Mouse (Mus musculus): ENCODE data around the gene Cs. TPM values are rescaled to one million over a fixed set of nuclear protein-coding genes. Genes with fewer than 3 reads are reported as not detected.

Gene Cs
- polyA plus RNA-seq, 1 experiment from 2014 or later: 176 TPM

DNA sequence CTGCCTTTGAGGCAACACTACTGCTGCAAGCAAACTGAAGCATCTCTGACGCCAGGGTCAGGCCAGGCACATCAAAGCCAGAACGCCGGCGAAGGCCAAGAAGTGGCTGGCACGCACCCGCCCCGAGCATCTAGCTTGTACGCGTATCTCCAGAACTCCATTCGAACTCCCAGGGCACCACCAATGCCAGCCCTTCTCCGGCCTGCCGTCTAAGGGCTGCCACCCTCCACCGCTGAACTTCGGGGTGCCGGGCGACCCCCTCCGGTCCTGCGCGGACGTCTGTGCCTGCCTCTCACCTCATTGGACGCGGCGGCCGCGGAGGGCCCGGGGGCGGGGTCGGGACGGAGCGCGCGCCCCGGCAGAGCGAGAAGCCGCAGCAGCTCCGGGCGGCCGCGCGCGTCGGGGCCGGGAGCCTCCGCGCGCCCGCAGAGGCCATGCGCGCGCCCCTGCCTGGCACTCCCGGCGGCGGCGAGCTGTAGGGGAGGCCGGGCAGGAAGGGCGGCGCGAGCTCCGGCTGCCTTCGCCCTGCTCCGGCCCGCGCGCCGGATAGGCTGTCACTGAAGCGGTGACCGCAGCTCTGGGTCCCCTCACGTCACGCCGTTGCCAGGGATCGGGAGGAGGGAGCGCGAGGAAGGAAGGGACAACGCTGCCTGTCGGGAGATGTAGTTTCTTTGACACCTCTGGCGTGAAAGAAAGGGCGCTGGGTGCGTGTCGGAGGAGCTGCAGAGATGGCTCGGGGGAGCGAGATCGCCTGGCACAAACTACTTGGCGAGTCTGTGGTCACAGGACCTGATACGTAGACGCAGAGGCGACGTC is 31.1 kb downstream of the Cs start, which contains the start of gene Coq10a:
Coq10a (minus strand) TSS at position 596 of the 816 bp plus-strand sequence.
- H3K27ac ChIP-seq: peak within 1 kb of the TSS; percentile 95
- under 1% methylated on average over 80 of the region's 87 CpGs for WGBS
- H3K9me3 ChIP-seq: no peaks in the 10 kb centered on the region
- peak within 1 kb of the TSS; percentile 94 for H3K4me2 ChIP-seq (replicated peaks)
- ATAC-seq (ENCODE audit: low FRiP score, low read depth): peak; percentile 92
- peaks cover 14% of the 10 kb centered on the region for H3K4me1 ChIP-seq
- H3K36me3 ChIP-seq: peaks cover 21% of the 10 kb centered on the region
- peak within 1 kb of the TSS; percentile 82 for H3K9ac ChIP-seq
- peak within 1 kb of the TSS; percentile 71 for H3K4me3 ChIP-seq
- no peaks in the 10 kb centered on the region for H3K27me3 ChIP-seq

GRCm38 (mm10) chr10:128369218-128369543 is 31.6 kb downstream of the Cs start:
- H3K27me3 ChIP-seq: no peaks in the 10 kb centered on the region
- no peak for ATAC-seq (ENCODE audit: low FRiP score, low read depth)
- H3K27ac ChIP-seq: peak overlapping the region; percentile 95
- peak overlapping the region; percentile 82 for H3K9ac ChIP-seq
- peak overlapping the region; percentile 71 for H3K4me3 ChIP-seq
- WGBS: 4% methylated on average over 9 of the region's 9 CpGs
- H3K36me3 ChIP-seq: peaks cover 15% of the 10 kb centered on the region
- peaks cover 14% of the 10 kb centered on the region for H3K4me1 ChIP-seq
- peak overlapping the region; percentile 94 for H3K4me2 ChIP-seq (replicated peaks)
- H3K9me3 ChIP-seq: no peaks in the 10 kb centered on the region

GRCm38 (mm10) chr10:128369599-128369998 is 32.1 kb downstream of the Cs start:
- peak overlapping the region; percentile 82 for H3K9ac ChIP-seq
- ATAC-seq (ENCODE audit: low FRiP score, low read depth): no peak
- WGBS: 83% methylated on average over 6 of the region's 6 CpGs

GRCm38 (mm10) chr10:128370021-128370420 is 32.5 kb downstream of the Cs start:
- Histone ChIP-seq H3K27ac (no peak overlapping the region), H3K4me2 (replicated peaks) (no peak overlapping the region), H3K4me1 (peaks cover 14% of the 10 kb centered on the region), H3K9ac (no peak overlapping the region), H3K9me3 (no peaks in the 10 kb centered on the region), H3K27me3 (no peaks in the 10 kb centered on the region), H3K36me3 (peaks cover 10% of the 10 kb centered on the region), H3K4me3 (no peak overlapping the region)
- 69% methylated on average over 5 of the region's 6 CpGs for WGBS
- no peak for ATAC-seq (ENCODE audit: low FRiP score, low read depth)

More at GRCm38 (mm10) chr10:128369599-128369998, 32.1 kb downstream of the Cs start:
- Histone ChIP-seq H3K9me3 (no peaks in the 10 kb centered on the region), H3K27me3 (no peaks in the 10 kb centered on the region), H3K4me3 (peak overlapping the region; percentile 71), H3K27ac (peak overlapping the region; percentile 95), H3K4me2 (replicated peaks) (peak overlapping the region; percentile 94), H3K4me1 (peaks cover 14% of the 10 kb centered on the region), H3K36me3 (peaks cover 13% of the 10 kb centered on the region)

DNA sequence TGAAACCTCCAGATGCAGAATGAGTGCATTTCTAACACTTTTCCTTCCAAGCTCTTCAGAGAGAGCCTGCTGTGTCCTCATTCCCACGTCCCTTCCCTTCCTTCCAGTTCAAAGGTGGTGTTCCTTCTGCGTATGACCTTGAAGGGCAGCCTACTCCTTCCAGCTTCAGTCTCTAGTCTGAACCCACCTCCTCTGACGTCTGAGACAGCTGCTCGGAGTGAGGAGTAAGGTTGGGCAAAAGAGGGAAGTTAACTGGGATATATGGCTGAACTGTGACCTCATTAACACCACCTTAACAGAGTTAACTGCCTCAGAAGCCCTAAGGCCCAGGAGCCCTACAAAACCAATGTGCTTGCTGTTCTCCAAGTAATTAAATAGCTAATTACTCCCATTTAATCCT is 33.1 kb downstream of the Cs start:
- Histone ChIP-seq H3K4me3 (no peak overlapping the region), H3K36me3 (peaks cover 4% of the 10 kb centered on the region), H3K9me3 (no peaks in the 10 kb centered on the region), H3K27ac (no peak overlapping the region), H3K4me1 (peaks cover 14% of the 10 kb centered on the region), H3K4me2 (replicated peaks) (no peak overlapping the region), H3K9ac (no peak overlapping the region), H3K27me3 (no peaks in the 10 kb centered on the region)
- 20% methylated on average over 4 of the region's 4 CpGs for WGBS
- ATAC-seq (ENCODE audit: low FRiP score, low read depth): no peak

DNA sequence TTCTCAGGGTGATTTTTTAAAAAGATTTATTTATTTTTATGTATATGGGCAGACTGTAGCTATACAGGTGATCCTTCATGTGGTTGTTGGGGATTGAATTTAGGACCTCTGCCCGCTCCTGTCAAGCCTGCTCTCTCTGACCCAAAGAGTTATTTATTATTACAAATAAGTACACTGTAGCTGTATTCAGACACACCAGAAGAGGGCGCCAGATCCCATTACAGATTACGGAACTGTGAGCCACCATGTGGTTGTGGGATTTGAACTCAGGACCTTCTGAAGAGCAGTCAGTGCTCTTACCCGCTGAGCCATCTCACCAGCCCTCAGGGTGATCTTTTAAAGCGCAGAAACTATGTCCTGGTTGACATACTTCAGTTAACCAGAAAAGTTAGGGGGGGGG is 34.6 kb downstream of the Cs start:
- H3K4me1 ChIP-seq: peaks cover 22% of the 10 kb centered on the region
- H3K27ac ChIP-seq: no peak overlapping the region
- no peaks in the 10 kb centered on the region for H3K36me3 ChIP-seq
- ATAC-seq (ENCODE audit: low FRiP score, low read depth): no peak
- H3K9me3 ChIP-seq: no peaks in the 10 kb centered on the region
- 84% methylated on average over 5 of the region's 5 CpGs for WGBS
- no peak overlapping the region for H3K4me3 ChIP-seq
- no peak overlapping the region for H3K4me2 ChIP-seq (replicated peaks)
- H3K9ac ChIP-seq: no peak overlapping the region
- H3K27me3 ChIP-seq: no peaks in the 10 kb centered on the region

DNA sequence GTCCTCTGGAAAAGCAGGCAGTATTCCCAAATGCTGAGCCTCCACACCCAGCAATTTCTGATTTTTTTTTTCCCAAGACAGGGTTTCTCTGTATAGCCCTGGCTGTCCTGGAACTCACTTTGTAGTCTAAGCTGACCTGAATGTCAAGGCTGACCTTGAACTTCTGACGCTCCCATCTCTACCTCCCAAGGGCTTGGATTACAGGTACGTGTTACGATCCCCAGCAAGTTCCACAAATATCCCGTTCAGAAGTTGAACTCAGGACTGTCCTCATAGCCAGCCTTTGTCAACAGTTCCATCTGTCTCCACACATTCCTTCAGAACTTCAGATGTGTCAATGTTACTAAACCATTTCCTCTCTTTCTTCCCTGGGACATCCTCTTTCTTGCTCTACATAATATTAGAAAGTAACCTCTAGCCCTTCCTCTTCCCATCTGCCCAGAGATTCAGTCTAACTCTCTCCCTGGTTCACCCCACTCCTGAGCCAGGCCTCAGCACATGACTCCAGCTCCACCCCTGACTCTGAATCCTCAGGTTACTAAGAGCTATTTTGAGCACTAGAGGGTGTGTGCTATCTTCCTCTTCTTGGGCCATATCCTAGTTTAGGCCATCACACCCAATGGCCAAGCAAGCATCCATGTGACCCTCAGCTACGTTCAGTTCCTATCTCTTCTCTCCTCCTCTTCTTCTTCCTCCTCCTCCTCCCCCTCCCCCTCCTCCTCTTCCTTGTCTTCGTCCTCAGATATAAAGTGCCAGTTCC is 35.6 kb downstream of the Cs start:
- Histone ChIP-seq H3K4me3 (no peak overlapping the region), H3K4me2 (replicated peaks) (no peak overlapping the region), H3K27me3 (no peaks in the 10 kb centered on the region), H3K4me1 (peaks cover 17% of the 10 kb centered on the region), H3K9me3 (no peaks in the 10 kb centered on the region), H3K27ac (no peak overlapping the region), H3K36me3 (peaks cover under 1% of the 10 kb centered on the region; the same call in 1 of the 2 replicates), H3K9ac (no peak overlapping the region)
- no peak for ATAC-seq (ENCODE audit: low FRiP score, low read depth)
- WGBS: 87% methylated on average over 6 of the region's 6 CpGs

DNA sequence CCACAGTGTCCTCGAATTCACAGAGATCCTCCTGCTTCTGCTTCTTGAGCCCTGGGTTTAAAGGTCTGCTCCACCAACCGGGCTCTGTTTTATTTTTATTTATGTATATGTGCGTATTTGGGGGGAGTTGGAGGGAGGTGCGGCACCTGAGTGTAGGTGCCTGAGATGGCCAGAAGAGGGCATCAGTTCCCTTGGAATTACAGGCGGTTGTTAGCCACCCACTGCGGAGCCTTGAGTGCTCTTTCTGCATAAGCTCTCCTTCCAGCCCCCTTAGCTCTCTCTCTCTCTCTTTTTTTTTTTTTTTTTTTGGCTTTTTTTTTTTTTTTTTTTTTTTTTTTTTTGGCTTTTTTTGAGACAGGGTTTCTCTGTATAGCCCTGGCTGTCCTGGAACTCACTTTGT is 36.9 kb downstream of the Cs start:
- 87% methylated on average over 6 of the region's 6 CpGs for WGBS
- no peaks in the 10 kb centered on the region for H3K27me3 ChIP-seq
- H3K4me2 ChIP-seq (replicated peaks): no peak overlapping the region
- H3K9me3 ChIP-seq: no peaks in the 10 kb centered on the region
- H3K9ac ChIP-seq: no peak overlapping the region
- peaks cover 13% of the 10 kb centered on the region for H3K36me3 ChIP-seq
- H3K4me3 ChIP-seq: no peak overlapping the region
- no peak overlapping the region for H3K27ac ChIP-seq
- ATAC-seq (ENCODE audit: low FRiP score, low read depth): no peak
- peaks cover 20% of the 10 kb centered on the region for H3K4me1 ChIP-seq

GRCm38 (mm10) chr10:128376099-128376454 is 38.5 kb downstream of the Cs start:
- H3K4me1 ChIP-seq: peaks cover 18% of the 10 kb centered on the region
- H3K27me3 ChIP-seq: no peaks in the 10 kb centered on the region
- H3K9me3 ChIP-seq: no peaks in the 10 kb centered on the region
- H3K4me2 ChIP-seq (replicated peaks): peak overlapping the region; percentile 85
- H3K36me3 ChIP-seq: peaks cover 29% of the 10 kb centered on the region
- H3K27ac ChIP-seq: peak overlapping the region; percentile 98
- 47% methylated on average over 4 of the region's 4 CpGs for WGBS
- H3K9ac ChIP-seq: peak overlapping the region; percentile 99
- H3K4me3 ChIP-seq: peak overlapping the region; percentile 91
- no peak for ATAC-seq (ENCODE audit: low FRiP score, low read depth)

DNA sequence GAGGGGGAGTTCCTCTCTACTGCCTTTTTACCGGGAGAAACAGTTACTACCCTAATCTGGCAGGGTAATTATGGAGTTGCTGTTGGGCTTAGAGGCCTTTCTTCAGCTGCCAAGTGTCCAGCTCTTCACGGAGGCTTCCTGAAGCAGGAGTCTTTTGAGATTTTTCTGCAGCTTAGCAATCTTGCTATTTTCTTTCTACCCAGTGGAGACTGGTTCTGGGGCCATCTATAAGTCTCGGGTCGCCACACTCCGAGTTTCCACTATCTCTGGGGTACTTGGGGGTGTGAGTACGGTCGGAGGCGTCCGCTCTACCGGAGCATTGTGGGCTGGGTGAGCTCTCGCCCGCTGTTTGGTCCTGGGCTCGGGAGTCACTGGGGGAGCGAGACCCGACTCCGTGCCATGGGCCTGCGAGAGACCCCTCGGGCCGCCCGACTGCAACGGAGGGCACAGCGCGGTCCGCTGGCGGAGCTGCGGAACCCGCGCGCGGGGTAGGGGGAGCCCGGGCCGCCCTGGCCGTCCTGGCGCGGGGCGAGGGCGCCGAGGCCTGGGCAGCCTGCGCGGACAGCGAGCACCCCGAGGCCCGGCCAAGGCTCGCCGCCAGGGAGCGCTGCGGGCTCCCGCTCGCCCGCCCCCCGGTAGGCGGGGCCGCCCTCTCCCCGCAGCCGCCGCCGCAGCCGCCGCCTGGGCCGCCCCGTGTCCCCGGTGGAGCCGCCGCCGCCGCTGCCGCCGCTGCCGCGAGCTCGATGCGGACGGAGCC is 39.1 kb downstream of the Cs start, which contains the start of gene Ankrd52:
Ankrd52 (plus strand) TSS at position 661 of the 757 bp plus-strand sequence.
- WGBS: under 1% methylated on average over 67 of the region's 73 CpGs
- Histone ChIP-seq H3K27ac (peak within 1 kb of the TSS; percentile 98), H3K4me3 (peak within 1 kb of the TSS; percentile 91), H3K36me3 (peaks cover 33% of the 10 kb centered on the region), H3K4me2 (replicated peaks) (peak within 1 kb of the TSS; percentile 85), H3K9ac (peak within 1 kb of the TSS; percentile 99), H3K27me3 (no peaks in the 10 kb centered on the region), H3K4me1 (peaks cover 18% of the 10 kb centered on the region), H3K9me3 (no peaks in the 10 kb centered on the region)
- peak; percentile 88 for ATAC-seq (ENCODE audit: low FRiP score, low read depth)

GRCm38 (mm10) chr10:128377222-128377939 is 39.8 kb downstream of the Cs start:
- peak overlapping the region; percentile 85 for H3K4me2 ChIP-seq (replicated peaks)
- H3K36me3 ChIP-seq: peaks cover 41% of the 10 kb centered on the region
- no peaks in the 10 kb centered on the region for H3K9me3 ChIP-seq
- ATAC-seq (ENCODE audit: low FRiP score, low read depth): peak; percentile 58
- peak overlapping the region; percentile 98 for H3K27ac ChIP-seq
- under 1% methylated on average over 46 of the region's 47 CpGs for WGBS
- H3K9ac ChIP-seq: peak overlapping the region; percentile 99
- peaks cover 18% of the 10 kb centered on the region for H3K4me1 ChIP-seq
- peak overlapping the region; percentile 91 for H3K4me3 ChIP-seq
- H3K27me3 ChIP-seq: no peaks in the 10 kb centered on the region
